Mouse (Mus musculus): ENCODE measurements at regions not wholly inside any gene's neighbourhood (a gene's known extent, or its start where the extent isn't known, plus 50 kb on each side); places are given as distances from the start of the nearest gene placed in this dataset.
A peak's percentile ranks its signal among the peaks of the same experiment; 100 is the strongest.
"Not testable (repeated sequence)": the region's sequence is repeated elsewhere in the genome, so short reads cannot be mapped to it uniquely, and the experiment has no call there.

DNA sequence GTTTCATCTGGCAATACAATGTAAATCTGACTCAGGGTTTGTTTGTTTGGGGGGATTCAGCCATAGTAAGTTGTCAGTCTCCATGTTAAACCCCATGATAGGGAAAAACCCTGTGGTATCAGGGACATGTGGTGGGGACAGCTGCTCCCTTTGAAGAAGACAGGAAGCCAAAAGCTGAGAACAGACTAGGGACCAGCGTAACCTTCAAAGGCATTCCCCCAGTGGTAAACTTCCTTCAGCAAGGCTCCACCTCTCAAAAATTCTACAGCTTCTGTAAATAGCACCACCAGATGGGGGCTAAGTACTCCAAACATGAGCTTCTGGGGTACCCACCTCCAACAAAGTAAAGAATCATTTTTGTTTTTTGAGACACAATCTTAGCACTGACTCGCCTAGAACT lies 476.0 kb upstream of the Fam160b2 start:
- no peaks in the 10 kb centered on the region for H3K27me3 ChIP-seq (ENCODE audit: poor library complexity, severe bottlenecking)
- H3K4me1 ChIP-seq: no peaks in the 10 kb centered on the region
- no peaks in the 10 kb centered on the region for H3K9me3 ChIP-seq
- WGBS: 87% methylated on average over 2 of the region's 2 CpGs
- H3K27ac ChIP-seq: no peak overlapping the region
- H3K4me3 ChIP-seq: no peak overlapping the region
- no peaks in the 10 kb centered on the region for H3K36me3 ChIP-seq (replicated peaks)
- no peak for DNase-seq (ENCODE audit: extremely low spot score, low spot score)

DNA sequence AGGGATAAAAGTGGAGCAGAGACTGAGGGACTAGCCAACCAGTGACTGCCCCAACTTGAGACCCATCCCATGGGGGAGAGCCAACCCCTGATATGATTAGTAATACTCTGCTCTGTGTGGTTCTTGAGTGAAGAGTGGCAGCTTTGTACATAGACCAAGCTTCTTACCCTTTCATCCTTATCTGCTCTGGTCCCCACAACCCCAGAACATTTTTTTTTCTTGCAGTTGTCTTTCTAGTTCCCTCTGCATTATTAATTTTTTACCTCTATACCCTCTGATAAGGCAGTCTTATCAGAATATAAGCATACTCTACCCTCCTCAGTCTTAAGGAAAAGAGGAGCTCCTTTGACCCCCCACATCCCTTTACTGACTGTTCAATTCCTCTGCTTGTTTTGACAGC lies 474.4 kb upstream of the Fam160b2 start:
- H3K4me1 ChIP-seq: no peaks in the 10 kb centered on the region
- H3K27ac ChIP-seq: no peak overlapping the region
- no peaks in the 10 kb centered on the region for H3K27me3 ChIP-seq (ENCODE audit: poor library complexity, severe bottlenecking)
- no peaks in the 10 kb centered on the region for H3K36me3 ChIP-seq (replicated peaks)
- no peak overlapping the region for H3K4me3 ChIP-seq
- no peak for DNase-seq (ENCODE audit: extremely low spot score, low spot score)
- no peaks in the 10 kb centered on the region for H3K9me3 ChIP-seq

DNA sequence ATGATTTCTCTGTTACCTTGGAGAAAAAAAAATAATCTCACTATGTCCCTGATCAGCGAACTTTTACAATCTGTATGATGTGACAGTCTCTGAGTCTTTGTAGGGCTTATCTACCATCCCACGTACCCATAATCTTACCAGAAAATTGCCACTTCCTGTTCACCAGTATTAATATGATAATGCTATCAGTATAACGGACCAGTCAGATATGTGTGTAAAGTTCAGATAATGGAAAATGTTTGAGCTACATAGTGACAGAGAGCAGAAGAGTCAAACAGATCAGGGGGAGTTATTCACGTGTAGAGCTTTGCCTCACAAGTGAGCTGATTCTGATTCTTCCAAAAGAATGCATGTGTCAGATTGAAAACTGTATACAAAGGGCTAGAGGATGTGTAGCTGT lies 466.0 kb upstream of the Fam160b2 start:
- WGBS: 87% methylated on average over 4 of the region's 4 CpGs

DNA sequence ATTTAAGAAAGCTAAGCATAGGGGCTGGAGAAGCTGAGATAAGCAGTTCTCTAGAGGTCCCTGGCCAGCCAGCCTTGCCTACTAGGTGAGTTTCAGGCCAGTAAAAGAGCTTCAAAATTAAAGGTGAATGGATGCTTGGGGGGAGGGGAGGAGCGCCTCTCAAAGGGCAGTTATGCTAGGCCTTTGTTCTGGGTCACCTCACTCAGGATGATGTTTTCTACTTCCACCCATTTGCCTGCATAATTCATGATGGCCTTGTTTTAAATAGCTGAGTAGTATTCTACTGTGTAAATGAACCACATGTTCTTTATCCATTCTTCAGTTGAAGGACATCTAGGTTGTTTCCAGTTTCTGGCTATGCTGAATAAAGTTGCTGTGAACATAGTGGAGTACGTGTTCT lies 457.0 kb upstream of the Fam160b2 start:
- Histone ChIP-seq H3K27me3 (ENCODE audit: poor library complexity, severe bottlenecking) (no peaks in the 10 kb centered on the region), H3K4me1 (no peaks in the 10 kb centered on the region), H3K4me3 (no peak overlapping the region), H3K9me3 (no peaks in the 10 kb centered on the region), H3K27ac (no peak overlapping the region), H3K36me3 (replicated peaks) (no peaks in the 10 kb centered on the region)
- DNase-seq (ENCODE audit: extremely low spot score, low spot score): no peak
- WGBS: 90% methylated on average over 2 of the region's 2 CpGs

More for the DNA sequence above, 466.0 kb upstream of the Fam160b2 start:
- Histone ChIP-seq H3K4me1 (no peaks in the 10 kb centered on the region), H3K27ac (no peak overlapping the region), H3K27me3 (ENCODE audit: poor library complexity, severe bottlenecking) (no peaks in the 10 kb centered on the region), H3K4me3 (no peak overlapping the region), H3K9me3 (no peaks in the 10 kb centered on the region), H3K36me3 (replicated peaks) (no peaks in the 10 kb centered on the region)
- DNase-seq (ENCODE audit: extremely low spot score, low spot score): no peak

DNA sequence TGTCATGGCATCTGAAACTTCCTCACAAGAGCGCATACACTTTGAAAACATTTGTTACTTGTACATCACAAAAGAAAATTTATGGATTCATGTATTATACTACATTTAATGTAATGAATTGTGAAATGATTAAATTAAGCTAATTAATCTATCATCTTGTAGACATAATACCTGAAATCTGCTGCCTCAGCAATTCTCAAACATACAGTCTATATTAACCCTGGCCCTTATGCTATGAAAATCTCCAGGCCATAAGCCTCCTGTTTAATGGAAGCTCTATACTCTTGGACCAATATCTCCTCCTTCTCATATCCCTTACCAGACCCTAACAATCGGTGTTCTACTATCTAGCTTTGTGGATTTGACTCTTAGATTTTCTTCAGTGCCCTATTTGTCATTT lies 455.8 kb upstream of the Fam160b2 start:
- H3K4me1 ChIP-seq: no peaks in the 10 kb centered on the region
- no peak overlapping the region for H3K4me3 ChIP-seq
- 89% methylated on average over 2 of the region's 2 CpGs for WGBS
- no peak overlapping the region for H3K27ac ChIP-seq
- H3K36me3 ChIP-seq (replicated peaks): no peaks in the 10 kb centered on the region
- no peaks in the 10 kb centered on the region for H3K27me3 ChIP-seq (ENCODE audit: poor library complexity, severe bottlenecking)
- no peak for DNase-seq (ENCODE audit: extremely low spot score, low spot score)
- no peaks in the 10 kb centered on the region for H3K9me3 ChIP-seq

DNA sequence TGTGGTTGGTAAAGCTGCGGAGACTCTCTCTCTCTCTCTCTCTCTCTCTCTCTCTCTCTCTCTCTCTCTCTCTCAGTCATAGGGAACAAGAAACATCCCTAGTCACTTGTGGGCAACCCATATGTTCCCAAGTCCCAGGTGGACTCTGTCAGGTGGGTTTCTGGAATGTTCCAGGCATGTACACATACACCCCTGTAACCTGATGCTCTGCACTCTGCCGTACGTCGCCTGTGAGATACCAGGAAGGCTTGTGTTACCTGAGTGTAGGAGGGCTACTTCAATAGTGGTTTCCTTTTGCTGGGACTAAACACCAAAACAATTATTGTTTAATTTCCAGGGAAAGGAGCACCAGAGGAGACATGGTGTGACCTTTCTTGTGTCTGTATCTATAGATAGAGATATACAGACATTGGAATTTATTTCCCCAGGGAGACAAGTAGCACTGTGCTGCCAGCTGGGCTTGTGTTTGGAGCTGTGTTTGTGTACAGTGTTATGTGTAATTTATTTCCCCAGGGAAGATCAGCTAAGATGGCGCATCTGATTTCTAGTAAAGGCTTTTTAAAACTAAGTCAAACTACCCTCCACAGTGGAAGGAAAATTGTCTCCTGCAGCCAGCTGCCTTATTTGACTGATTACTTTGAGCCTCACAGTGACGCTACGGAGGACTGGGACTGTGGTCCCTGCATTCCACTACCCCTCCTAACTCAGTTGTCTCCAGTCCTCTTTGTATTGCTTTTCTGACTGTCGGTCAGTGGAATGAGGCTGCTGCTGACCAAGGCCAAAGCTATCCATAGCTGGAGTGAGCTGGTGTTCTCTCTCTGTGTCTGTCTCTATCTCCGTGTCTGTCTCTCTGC lies 454.4 kb upstream of the Fam160b2 start:
- 80% methylated on average over 9 of the region's 9 CpGs for WGBS
- Histone ChIP-seq H3K27me3 (ENCODE audit: poor library complexity, severe bottlenecking) (no peaks in the 10 kb centered on the region), H3K4me1 (no peaks in the 10 kb centered on the region), H3K9me3 (no peaks in the 10 kb centered on the region), H3K4me3 (no peak overlapping the region), H3K27ac (no peak overlapping the region), H3K36me3 (replicated peaks) (no peaks in the 10 kb centered on the region)
- no peak for DNase-seq (ENCODE audit: extremely low spot score, low spot score)

DNA sequence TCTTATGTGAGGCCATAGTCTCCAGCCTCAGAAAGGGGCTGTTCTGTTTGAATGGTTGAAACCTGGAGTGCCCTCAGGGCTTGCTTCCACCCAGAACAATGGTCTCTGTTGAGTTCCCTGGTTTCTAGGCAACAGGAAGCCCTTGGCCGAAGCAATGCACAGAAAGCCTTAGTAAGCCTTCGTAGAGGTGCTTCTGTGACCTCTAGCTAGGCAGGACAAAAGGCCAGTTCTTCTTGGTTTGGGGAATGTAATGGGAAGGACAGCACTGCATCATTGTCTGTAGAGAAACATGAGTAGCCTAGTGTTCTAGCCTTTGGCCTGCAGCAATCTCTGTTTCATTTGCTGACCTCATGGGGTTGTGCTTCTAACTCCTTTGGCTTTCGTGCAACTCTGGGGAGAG lies 447.5 kb upstream of the Fam160b2 start:
- H3K4me3 ChIP-seq: no peak overlapping the region
- no peaks in the 10 kb centered on the region for H3K27me3 ChIP-seq (ENCODE audit: poor library complexity, severe bottlenecking)
- H3K9me3 ChIP-seq: no peaks in the 10 kb centered on the region
- 20% methylated on average over 3 of the region's 3 CpGs for WGBS
- H3K36me3 ChIP-seq (replicated peaks): no peaks in the 10 kb centered on the region
- H3K4me1 ChIP-seq: peaks cover 12% of the 10 kb centered on the region
- no peak for DNase-seq (ENCODE audit: extremely low spot score, low spot score)
- H3K27ac ChIP-seq: no peak overlapping the region

DNA sequence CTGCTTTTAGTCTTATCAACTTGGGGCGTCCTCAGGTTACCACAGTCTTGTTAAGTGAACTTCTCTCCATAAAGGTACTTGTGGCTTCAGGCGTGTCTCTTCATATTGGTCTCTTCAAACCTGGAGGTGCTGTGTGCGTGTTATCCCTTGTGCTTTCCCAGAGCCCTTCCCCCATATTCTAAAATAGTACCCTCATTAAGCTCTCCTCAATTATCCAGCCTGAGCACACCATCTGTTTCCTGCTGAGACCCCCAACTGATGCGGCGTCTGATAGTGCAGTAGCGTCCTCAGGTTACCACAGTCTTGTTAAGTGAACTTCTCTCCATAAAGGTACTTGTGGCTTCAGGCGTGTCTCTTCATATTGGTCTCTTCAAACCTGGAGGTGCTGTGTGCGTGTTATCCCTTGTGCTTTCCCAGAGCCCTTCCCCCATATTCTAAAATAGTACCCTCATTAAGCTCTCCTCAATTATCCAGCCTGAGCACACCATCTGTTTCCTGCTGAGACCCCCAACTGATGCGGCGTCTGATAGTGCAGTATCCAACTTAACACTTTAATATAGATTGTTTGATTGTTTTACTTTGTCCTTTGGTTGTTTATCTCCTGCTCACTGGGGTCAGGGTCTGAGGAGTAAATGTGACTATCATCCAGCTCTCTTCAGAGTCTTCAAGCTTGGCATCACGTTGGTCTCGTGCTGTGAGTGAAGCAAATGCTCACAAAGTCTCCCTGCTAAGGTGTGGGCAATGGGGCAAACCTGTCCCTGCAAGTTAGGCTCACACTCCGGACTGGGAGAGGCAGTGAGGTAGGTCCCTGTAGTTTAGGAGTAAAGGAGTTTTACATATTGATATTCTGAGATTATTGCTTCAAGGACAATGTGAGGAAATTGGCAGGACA lies 444.5 kb upstream of the Fam160b2 start:
- not testable (repeated sequence) for H3K9me3 ChIP-seq; H3K4me3 ChIP-seq; DNase-seq (ENCODE audit: extremely low spot score, low spot score); H3K27ac ChIP-seq; H3K36me3 ChIP-seq (replicated peaks); H3K27me3 ChIP-seq (ENCODE audit: poor library complexity, severe bottlenecking)
- peaks cover 12% of the 10 kb centered on the region for H3K4me1 ChIP-seq
- WGBS: 60% methylated on average over 11 of the region's 13 CpGs

DNA sequence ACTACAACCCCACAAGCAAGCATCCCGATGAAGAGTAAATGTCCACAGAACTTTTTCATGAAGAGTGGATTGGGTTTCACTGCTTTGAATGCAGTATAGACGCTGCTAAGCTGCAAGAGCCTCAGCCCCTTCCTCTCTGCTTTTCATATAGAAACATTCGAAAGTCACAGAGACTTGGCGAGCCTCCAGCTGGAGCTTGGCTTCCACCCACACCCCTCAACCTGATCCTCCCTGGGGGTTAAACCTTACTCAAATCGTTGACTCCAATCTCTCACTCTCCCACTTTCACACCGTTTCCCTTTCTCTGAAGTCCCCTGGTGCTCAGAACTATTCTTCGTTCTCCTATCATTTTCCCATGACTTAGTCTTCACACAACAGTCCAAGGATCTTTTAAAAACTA lies 437.0 kb upstream of the Fam160b2 start:
- Histone ChIP-seq H3K4me1 (peaks cover 16% of the 10 kb centered on the region), H3K9me3 (no peaks in the 10 kb centered on the region), H3K36me3 (replicated peaks) (no peaks in the 10 kb centered on the region), H3K4me3 (no peak overlapping the region), H3K27me3 (ENCODE audit: poor library complexity, severe bottlenecking) (no peaks in the 10 kb centered on the region), H3K27ac (no peak overlapping the region)
- 84% methylated on average over 7 of the region's 7 CpGs for WGBS
- DNase-seq (ENCODE audit: extremely low spot score, low spot score): no peak

DNA sequence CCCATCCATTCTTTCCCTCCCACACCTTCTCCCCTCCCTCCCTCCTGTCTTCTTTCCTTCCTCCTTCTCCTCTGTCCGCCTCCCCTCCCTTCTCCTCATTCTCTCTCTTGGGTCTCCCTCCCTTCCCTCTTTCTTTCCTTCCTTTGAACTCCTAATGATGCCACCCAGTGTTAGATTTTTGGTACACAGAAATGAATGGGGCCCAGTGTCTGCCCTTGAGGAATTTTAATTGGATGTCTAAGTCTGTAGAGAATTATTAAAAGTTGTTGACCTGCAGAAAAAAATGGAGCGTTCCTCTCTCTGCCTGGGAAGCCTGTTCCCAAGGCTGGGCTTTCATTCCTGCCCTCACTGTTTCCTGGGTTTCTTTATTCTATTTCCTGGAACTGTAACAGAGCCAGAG lies 434.0 kb upstream of the Fam160b2 start:
- H3K27ac ChIP-seq: peak overlapping the region; percentile 51; the same call in 1 of the 2 replicates
- peaks cover 24% of the 10 kb centered on the region for H3K4me1 ChIP-seq
- H3K4me3 ChIP-seq: no peak overlapping the region
- DNase-seq (ENCODE audit: extremely low spot score, low spot score): no peak
- no peaks in the 10 kb centered on the region for H3K9me3 ChIP-seq
- no peaks in the 10 kb centered on the region for H3K36me3 ChIP-seq (replicated peaks)
- WGBS: 39% methylated on average over 2 of the region's 2 CpGs
- no peaks in the 10 kb centered on the region for H3K27me3 ChIP-seq (ENCODE audit: poor library complexity, severe bottlenecking)

DNA sequence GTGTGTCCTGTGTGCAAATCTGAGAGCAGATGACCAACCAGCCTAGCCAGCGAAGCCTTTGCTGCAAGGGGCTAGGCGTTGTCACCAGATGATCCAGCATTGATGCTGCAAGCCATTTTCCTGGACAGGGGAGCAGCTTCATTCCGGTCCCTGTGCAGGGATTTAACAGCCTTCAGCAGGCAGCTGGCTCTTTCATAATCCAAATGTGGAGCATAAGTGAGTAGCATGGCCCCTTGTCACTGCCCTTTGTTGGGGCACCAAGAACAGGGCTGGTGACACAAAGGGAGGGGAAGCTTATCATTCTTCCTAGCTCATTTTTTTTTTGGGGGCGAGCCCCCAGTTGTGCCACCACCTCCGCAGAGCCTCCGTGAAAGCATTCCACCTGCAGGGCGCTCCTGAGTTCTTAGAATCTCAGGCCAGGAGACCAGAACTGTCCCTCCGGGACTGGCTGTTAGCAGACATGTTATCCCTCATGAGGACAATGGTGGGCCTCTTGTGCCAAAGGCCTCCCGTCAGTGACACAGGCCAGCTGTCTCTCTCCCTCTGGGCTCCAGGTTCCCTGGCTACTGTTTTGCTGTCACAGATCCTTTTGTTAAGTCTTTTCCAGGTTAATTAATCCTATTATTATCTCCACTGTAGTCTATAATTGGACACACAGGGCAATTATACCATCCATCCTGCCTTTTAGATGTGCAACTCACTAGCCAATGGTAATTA lies 430.7 kb upstream of the Fam160b2 start:
- no peak for DNase-seq (ENCODE audit: extremely low spot score, low spot score)
- WGBS: 80% methylated on average over 9 of the region's 9 CpGs
- H3K27ac ChIP-seq: 0 out of 2 replicates have a peak overlapping the region, but pooled peaks have one; percentile 46
- H3K27me3 ChIP-seq (ENCODE audit: poor library complexity, severe bottlenecking): no peaks in the 10 kb centered on the region
- H3K9me3 ChIP-seq: no peaks in the 10 kb centered on the region
- H3K36me3 ChIP-seq (replicated peaks): no peaks in the 10 kb centered on the region
- H3K4me1 ChIP-seq: peaks cover 24% of the 10 kb centered on the region
- no peak overlapping the region for H3K4me3 ChIP-seq
